Mouse (Mus musculus) gastrocnemius, postnatal 25 days (tissue): ENCODE measurements around the gene Setd3. TPM values are rescaled to one million over a fixed set of nuclear protein-coding genes. Genes with fewer than 3 reads are reported as not detected.

Source experiments
- DNase-seq: peaks from one replicate; pipeline ENCODE4 v3.0.0; 2022
- total RNA-seq, 2 experiments: library from RNA; stranded (reverse); gene quantifications; 1 replicate in 1 of 2; 2 replicates in 1 of 2; pipeline ENCODE4 v1.2.3; 2021

Gene Setd3
- total RNA-seq, 2 experiments from 2014 or later, result 79.3 to 80.6 TPM

- no peak for DNase-seq
Measured at GRCm38 (mm10) chr12:108203895-108204294, 24.8 kb upstream of the Setd3 start.

GRCm38 (mm10) chr12:108200094-108200493 lies 21.0 kb upstream of the Setd3 start:
- no peak for DNase-seq

DNA sequence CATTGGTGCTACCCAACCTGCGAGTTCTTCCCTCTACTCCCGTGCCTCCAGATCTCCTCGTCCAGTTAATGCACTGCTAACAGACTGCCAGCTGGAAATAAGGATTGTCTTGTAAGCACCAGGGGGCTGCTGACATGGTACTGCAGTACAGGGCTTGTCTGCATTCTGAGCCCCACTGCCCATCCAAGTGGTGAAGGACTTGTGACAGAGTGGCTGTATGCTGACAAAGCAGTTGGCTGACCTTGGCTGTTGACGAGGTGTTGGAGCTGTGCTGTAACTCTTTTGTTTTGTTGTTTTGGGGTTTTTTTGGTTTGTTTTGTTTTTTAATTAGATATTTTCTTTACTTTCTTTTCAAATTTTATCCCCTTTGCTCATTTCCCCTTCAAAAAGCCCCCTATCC lies 19.3 kb upstream of the Setd3 start:
- no peak for DNase-seq

GRCm38 (mm10) chr12:108195761-108196160 lies 16.6 kb upstream of the Setd3 start:
- DNase-seq, result no peak

DNA sequence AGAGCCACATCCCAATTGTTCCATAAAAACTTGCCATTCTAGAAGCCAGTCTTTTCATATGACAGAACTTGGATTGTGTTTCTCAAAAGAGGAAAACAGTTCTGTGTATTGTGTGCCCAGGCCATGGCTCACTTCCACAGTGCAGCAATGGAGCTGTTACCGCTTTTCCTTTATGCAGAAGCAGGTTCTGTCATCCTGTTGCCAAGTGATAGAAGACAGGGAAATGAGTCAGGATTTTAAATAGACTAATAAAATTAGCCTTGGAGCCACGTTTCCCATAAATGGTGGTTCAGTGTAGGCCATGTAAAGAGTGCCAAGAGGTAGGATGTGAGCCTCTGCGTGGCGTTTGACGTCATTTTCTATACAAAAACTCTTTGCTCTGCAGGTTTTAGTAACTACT lies 14.8 kb upstream of the Setd3 start:
- DNase-seq, result no peak

DNA sequence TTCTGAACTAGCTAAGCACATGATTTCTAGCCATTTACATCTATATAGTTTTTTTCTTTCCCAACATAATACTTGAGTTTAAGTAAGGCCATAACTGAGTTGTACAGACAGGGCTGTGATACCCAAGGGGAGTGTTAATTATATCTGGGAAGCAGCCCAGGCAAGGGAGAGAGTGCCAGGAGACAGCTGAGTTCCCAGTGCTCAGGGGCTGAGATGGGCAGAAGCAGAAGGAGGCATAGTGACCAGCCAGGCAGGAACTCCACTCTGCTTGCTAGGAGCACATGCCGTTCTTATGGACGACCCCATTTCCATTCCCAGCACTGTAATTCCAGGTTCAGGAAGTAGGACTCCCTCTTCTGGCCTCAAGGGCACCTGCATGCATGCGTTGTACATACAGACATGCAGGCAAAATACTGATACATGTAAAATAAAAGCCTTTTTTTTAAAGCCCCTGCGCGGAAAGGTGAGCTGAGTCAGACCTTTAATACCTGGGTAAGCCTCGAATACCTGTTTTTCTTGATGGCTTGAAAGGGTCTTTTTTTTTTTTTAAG lies 8.5 kb upstream of the Setd3 start:
- DNase-seq, result peak; percentile 78

DNA sequence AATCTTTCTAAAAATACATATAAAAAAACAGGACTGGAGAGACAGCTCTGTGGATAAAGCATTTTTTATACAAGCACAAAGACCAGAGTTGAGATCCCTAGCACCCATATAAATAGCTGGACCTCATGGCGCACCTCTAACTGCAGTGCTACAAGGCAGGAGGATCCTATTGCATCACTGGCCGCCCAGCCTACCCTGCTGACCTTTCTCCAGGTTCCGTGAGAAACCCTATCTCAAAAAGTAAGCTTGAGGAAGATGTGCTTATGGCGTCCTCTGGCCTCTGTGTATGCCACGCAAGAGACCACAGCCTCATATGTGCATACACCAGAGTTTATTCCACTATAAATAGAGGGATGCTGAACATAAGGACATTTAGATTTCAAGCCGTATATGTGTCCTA lies 2.6 kb upstream of the Setd3 start:
- DNase-seq, result no peak

DNA sequence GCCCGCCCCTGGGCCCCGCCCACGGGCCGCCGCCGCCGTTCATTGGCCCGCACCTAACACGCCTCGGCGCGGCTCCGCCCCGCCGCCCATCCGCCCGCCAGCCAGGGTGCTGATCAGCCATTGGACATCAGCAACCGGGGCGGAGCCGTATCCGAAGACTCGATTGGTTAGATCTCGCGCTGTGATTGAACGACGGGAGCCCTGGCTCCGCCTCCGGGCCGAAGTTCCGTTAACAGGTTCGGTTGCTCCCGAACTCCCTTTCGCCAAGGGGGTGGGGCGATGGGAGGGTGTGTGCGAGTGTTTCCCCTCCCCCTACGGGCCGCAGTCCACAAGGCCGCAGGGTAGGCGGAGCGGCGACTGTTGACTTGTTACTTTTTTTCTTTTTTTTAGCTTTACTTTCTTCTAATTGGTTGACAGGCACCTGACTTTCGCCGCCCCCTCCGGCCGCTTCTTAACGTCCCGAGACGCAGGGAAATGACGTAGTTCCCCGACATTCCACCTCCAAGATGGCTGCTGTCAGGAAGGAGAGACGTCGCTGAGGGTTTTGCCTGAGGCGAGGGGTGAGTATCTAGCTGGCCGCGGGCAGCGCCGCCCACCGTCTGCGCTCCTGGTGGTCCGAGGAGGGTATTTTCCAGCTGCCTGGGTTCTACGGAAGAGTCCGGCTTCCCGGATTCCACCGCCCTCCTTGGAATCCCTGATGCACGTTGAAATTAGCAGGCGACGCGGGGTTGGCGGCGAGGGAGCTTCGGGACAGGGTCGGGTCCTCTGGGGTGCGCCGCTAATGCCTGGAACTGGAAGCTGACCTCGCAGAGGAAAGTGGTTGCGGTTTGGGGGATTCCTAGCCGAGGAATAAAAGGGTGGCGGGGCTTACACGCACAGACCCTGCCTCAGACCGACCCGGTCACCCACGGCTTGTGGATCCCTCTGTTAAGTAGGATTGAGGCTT lies 480 bp upstream of the Setd3 start, which contains the start of gene Ccnk:
Gene Ccnk, plus strand, starts transcription at position 259 of the 946 bp plus-strand sequence.
- peak; percentile 100 for DNase-seq

GRCm38 (mm10) chr12:108178331-108179245 lies 526 bp downstream of the Setd3 start:
- DNase-seq, result no peak

DNA sequence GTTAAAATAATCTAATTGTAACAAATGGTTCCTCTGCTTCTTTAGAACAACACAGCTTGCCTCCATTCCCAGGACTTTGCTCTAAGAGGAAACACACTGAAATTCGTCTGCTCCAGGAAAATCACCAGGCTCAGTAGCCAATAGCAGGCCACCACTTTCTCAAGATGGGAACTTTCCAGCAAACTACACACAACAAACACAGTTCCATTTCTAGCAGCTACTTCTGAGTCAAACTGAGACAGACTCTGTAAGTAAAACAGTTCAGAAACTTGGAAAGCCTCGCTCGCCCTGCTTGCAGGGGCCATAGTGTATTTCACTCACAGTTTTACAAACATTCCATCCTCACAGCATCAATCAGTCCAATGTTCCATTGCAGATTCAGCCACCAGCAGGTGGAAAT lies 2.7 kb downstream of the Setd3 start:
- DNase-seq, result no peak

DNA sequence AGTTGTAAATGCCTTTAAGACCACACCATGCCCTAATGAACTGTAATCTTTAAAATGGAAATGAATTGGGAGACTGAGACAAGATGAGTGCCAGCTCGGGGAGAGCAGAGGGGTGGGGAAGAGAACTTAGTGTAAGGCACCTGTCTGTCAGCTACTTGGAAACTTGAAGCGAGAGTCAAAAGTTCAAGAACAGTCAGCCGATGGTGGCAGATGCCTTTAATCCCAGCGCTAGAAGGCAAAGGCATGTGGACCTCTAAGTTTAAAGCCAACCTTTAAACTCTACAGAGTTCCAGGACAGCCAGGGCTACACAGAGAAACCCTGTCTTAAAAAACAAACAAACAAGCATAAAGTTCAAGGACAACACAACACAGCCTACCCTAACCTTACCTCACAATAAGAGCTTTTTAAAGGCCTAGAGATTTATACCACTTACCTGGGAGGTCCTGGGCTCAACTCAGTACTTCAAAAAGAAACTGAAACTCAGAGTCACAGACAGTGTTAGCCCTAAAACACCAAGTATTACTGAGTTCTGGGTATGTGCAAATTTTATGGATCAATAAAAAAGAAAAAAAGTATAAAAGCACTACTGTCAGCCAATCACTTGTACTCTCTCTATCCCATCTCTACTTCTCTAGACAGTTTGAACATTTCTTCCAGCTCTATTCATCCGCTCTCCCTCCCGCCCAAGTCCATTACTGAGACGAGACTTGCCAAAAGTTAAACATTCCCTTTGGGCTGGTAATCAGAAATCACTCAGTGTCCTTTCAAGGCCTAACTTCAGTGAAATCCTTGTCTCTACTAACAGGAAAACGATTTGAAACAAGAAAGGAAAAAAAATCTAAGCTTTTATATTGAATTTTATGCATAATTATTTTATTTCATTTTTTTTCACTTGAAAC lies 4.3 kb downstream of the Setd3 start:
- no peak for DNase-seq

GRCm38 (mm10) chr12:108172639-108173038 lies 6.5 kb downstream of the Setd3 start:
- no peak for DNase-seq

- no peak for DNase-seq
Measured at GRCm38 (mm10) chr12:108171336-108171735, 7.8 kb downstream of the Setd3 start.

DNA sequence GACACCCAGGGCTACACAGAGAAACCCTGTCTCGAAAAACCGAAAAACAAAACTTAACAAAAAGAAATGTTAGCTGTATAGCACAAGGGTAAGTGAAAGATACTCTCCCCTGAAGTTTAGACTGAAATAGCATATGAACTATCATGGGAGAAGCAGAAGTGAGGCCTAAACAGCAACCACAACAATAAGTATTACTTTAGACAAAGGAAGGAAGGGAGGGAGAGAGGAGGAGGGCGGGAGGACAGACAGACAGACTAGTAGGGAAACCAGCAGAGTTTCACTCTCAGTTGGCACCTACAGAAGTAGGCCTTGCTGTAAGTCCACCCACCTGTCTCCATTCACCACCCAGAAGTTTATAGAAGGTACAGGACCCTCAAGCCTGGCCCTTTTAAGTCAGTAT lies 8.6 kb downstream of the Setd3 start:
- no peak for DNase-seq

DNA sequence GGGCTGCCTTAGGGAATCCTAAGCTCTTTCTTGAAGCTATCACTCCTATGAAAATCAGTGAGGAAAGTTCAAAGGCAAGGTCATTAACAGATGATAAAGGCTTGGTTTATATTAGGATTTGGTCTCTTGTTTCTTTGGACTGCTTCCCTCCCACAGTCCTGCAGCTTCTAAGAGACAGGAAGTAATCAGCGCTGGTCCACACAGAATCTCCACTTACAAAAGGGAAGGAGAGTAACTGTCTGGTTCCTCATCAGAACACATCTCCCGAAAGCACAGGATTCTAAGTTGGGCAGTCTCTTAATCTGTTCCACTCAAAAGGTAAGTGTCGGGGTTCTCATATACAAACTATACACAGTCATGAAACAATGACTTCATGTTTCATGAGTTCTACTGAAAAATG lies 10.2 kb downstream of the Setd3 start:
- DNase-seq, result no peak

DNA sequence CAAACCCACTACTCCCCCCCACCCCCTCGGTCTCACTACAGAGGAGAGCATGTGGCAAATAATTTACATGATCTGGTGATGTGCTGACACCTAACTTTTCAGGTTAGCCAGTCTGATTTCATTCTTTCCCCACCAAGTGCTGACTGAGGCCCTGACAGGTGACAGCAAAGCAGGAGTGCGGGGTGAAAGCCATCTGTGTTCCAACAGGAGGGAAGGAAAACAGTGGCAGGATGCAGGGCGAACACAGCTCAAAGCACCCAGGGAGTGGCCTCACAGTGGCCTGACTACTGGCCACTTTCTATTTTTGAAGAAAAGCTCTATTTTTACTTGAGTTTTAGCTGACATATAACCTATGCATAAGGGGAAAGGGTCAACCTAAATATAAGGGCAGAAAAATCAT lies 15.4 kb downstream of the Setd3 start:
- no peak for DNase-seq

GRCm38 (mm10) chr12:108162036-108162435 lies 17.1 kb downstream of the Setd3 start:
- DNase-seq, result no peak

DNA sequence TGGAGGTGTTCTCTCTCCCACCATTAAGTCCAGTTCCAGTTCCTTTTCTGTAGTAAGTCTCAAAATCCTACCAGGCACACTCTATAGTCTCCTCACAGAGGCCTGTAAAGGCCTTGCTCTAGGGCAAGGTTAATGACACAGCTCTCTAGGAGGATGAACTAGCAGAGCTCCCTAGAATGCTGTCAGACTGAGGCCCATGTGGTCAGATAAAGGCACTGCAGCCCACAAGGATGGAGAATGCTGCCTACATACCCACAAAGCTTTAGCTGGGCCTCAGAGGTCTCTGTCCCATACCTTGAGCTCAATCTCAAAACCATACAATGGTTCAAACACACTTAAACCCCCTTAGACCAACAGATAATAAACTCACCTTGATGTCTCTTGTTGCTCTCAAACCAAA lies 19.3 kb downstream of the Setd3 start:
- DNase-seq, result no peak

DNA sequence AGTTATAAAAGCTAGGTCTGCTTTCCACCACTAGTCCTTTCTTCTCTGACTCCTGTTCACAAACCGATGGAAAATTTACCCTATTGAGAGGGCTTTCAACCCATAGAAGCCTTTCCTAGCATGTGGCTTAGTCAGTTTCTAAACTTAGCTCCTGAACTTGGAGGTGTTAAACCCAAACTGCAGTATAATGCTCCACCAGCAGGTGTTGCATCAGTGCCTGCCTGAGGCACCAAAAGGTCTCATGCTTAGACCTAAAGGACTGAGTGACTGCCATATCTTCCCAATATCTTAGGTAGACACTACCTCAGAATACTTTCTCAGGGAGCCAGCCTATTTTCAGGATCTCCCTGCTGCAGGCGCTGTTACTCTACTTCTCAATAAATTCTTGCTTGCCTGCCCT lies 26.4 kb downstream of the Setd3 start:
- DNase-seq, result no peak

DNA sequence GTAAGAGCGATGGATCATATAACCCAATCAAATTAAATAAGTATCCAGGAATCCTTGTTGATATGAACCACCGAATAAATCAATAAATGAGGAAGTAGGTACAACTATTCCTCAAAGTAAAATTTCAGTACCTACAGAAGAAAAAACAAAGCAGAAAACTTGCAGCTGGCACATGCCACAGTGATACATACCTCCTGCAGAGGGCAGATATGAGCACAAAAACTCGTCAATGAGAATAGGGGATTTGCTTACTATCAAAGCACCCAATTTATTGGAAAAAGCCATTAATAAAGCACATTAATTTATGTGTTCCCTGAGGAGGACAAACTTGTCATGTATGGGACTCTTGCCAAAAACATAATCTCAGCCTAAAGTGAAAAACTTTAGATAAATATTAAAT lies 29.4 kb downstream of the Setd3 start:
- no peak for DNase-seq

DNA sequence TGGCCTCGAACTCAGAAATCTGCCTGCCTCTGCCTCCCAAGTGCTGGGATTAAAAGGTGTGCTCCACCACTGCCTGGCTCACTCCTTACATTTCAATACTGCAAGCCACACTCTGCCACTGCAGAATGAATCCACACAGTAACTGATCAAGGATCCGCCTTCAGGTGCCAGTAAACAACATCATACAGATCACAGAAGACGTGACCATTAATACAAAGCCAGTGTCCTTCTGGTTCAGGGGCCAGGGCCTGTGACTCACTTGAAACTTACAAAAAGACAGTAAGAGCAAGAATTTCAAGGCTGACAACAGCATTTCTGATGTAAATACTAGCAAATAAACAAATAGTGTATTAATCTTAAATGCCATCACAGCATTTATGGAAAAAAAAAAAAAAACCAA lies 33.9 kb downstream of the Setd3 start:
- no peak for DNase-seq
